Mouse (Mus musculus): ENCODE data around the gene Wdr95.

DNA sequence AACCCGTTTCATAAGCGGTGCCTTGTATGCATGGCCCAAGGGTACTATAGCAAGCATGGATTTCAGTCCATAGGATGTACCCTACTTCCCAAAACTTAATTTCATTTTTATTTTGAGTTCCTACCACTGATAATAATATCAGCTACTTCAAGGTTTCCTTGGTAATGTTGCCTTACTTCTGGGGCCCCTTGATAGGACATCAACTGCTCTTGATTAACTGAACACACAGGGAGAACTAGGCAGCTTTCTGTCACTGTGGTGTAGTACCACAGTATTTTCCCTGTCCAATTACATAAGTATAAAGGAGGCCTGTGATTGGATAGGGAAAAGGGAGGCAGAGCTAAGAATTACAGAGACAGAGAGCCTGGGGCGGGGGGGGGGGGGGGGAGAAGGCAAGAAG is 13.6 kb upstream of the Wdr95 start:
- TF ChIP-seq CTCF (IDR thresholded peaks at IDR 0.05; ENCODE audit: low read depth, low read length): no peak
- TF ChIP-seq POLR2A (IDR thresholded peaks at IDR 0.05; ENCODE audit: extremely low read depth, insufficient read depth, low read length): no peak

Data from liver, adult 2 months (tissue).